Mouse (Mus musculus) erythroblast, embryonic 14.5 days (primary cell): Measurements from ENCODE around the gene Lonp1.

ENCODE experiments used
- GATA1 ChIP-seq: IDR thresholded peaks from 2 replicates; pipeline ENCODE4 v1.6.1; 2012; ENCODE audit warnings: low read length, inconsistent platforms, mixed read lengths
- TAL1 ChIP-seq: IDR thresholded peaks from 3 replicates; pipeline ENCODE4 v1.6.1; 2012; ENCODE audit warnings: low read length, inconsistent platforms, mixed read lengths

- no peak for TF ChIP-seq TAL1
- no peak for TF ChIP-seq GATA1
Measured at GRCm38 (mm10) chr17:56570287-56570686, 56.4 kb downstream of the Lonp1 start.
